Mouse (Mus musculus) olfactory bulb, adult 2 months (tissue): Measurements from ENCODE around the gene Spag8. TPM values are rescaled to one million over a fixed set of nuclear protein-coding genes. Genes with fewer than 3 reads are reported as not detected.

ENCODE experiments used
- H3K27ac ChIP-seq: fragments of 200-500 bp; 2 replicates; pipeline ENCODE4 v1.5.1; 2012; ENCODE audit warnings: low read depth, low read length; ENCODE audit not compliant: insufficient read depth
- H3K4me1 ChIP-seq: fragments of 200-500 bp; 2 replicates; pipeline ENCODE4 v1.6.1; 2012; ENCODE audit warnings: low read length; ENCODE audit not compliant: control insufficient read depth, insufficient read depth
- H3K4me3 ChIP-seq: fragments of 200-500 bp; 2 replicates; pipeline ENCODE4 v1.5.1; 2012; ENCODE audit warnings: mild to moderate bottlenecking, low read depth, low read length, moderate library complexity; ENCODE audit not compliant: insufficient read depth
- CTCF ChIP-seq: fragments of 200-500 bp; IDR thresholded peaks from 2 replicates; pipeline ENCODE4 v1.5.1; 2012; ENCODE audit warnings: low read depth, mild to moderate bottlenecking, low read length, moderate library complexity; ENCODE audit not compliant: insufficient read depth
- POLR2A ChIP-seq: fragments of 200-500 bp; IDR thresholded peaks from 2 replicates; pipeline ENCODE4 v1.6.1; 2012; ENCODE audit warnings: mild to moderate bottlenecking, low read depth, low read length, moderate library complexity; ENCODE audit not compliant: insufficient read depth
- WGBS: fragments of 180-500 bp; shearing (Covaris S2); methylation state at CpG from one replicate; pipeline ENCODE4 v1.1.7; 2018; 5-methylcytosine and 5-hydroxymethylcytosine counted together
- polyA plus RNA-seq: library from polyadenylated mRNA; stranded (reverse); fragments of >200 nt; gene quantifications from 2 replicates; pipeline ENCODE4 v1.2.4, GENCODE M21; 2012; ENCODE audit warnings: low replicate concordance; ENCODE audit not compliant: missing spikeins, insufficient read depth, insufficient read length

Gene Spag8
- polyA plus RNA-seq, 1 experiment: not detected

- 51% methylated on average over 4 of the region's 4 CpGs for WGBS
- H3K4me3 ChIP-seq: no peak overlapping the region
- TF ChIP-seq CTCF (no peak), POLR2A (no peak)
- H3K4me1 ChIP-seq: peaks cover 9% of the 10 kb centered on the region; the same call in 1 of the 2 replicates
- H3K27ac ChIP-seq: no peak overlapping the region
These were observed 3.8 kb upstream of the Spag8 start for GRCm38 (mm10) chr4:43657146-43657545.

DNA sequence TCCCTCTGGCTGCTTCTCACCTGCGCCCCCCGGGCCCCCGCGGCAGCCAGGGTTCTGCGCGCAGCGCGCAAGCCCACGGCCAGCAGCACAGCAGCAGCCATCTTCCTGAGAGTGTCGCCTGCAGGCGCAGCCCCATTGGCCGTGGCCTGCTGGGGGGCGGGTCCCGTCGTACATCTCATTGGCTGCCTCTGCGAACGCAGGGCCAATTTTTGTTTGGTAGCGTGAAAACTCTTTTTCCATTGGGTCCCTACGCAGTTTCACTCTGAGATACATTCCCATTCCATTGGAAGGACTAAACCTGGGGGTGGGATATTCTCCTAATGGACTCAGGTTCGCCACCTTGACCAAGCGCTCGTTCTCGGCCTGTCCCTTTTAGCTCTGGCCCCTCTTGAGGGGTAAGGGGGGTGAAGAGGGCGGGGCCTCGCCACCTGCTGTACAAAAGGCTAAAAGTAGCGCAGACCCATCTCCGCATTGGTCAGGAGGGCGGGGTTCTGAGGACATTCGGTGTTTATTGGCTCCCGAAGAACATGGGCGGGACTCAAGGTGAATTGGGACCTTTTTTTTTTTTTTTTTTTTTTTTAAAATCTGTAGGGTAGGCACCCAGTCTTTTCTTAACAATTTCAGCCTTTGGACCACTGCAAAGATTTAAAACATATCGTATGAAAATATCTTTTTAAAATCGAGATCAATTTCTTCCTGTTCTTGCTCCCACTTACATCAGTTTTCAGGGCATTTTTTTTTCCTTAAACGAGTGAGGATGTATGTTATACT, 3.1 kb upstream of the Spag8 start, which contains the start of gene Hint2:
Gene Hint2, minus strand, starts transcription at position 128 of the 771 bp plus-strand sequence.
- Histone ChIP-seq H3K27ac (peak within 1 kb of the TSS; percentile 89), H3K4me3 (peak within 1 kb of the TSS; percentile 74), H3K4me1 (peaks cover 9% of the 10 kb centered on the region; the same call in 1 of the 2 replicates)
- WGBS: under 1% methylated on average over 34 of the region's 34 CpGs
- TF ChIP-seq CTCF (no peak), POLR2A (peak; percentile 98)

GRCm38 (mm10) chr4:43655656-43656338, 2.4 kb upstream of the Spag8 start:
- H3K4me1 ChIP-seq: peaks cover 9% of the 10 kb centered on the region; the same call in 1 of the 2 replicates
- 3% methylated on average over 34 of the region's 34 CpGs for WGBS
- peak overlapping the region; percentile 76 for H3K27ac ChIP-seq
- TF ChIP-seq CTCF (no peak), POLR2A (no peak)
- peak overlapping the region; percentile 74 for H3K4me3 ChIP-seq

DNA sequence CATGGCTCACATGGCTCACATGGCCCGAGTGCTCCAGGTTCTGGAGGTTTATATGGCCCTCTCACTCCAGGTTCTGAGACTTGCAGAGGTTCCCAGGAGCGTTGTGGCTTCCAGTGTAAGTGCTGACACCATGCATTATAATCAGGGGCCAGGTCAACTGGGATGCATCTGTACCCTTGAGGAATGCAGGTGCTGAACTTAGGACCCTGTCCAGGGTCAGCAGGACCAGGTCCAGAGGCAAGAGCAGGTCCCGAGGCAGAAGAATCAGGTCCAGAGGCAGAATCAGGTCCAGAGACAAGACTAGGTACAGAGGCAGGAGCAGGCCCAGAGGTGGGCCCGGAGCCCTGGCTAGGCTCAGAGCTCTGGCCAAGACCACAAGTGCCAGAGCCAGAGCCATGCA, 668 bp downstream of the Spag8 start:
- Histone ChIP-seq H3K4me1 (peaks cover 9% of the 10 kb centered on the region; the same call in 1 of the 2 replicates), H3K27ac (no peak overlapping the region), H3K4me3 (no peak overlapping the region)
- 83% methylated on average over 4 of the region's 4 CpGs for WGBS
- no peak for TF ChIP-seq POLR2A
- no peak for TF ChIP-seq CTCF

GRCm38 (mm10) chr4:43649783-43650182, 3.6 kb downstream of the Spag8 start:
- Histone ChIP-seq H3K4me1 (peaks cover 9% of the 10 kb centered on the region; the same call in 1 of the 2 replicates), H3K4me3 (no peak overlapping the region), H3K27ac (no peak overlapping the region)
- WGBS: 96% methylated on average over 3 of the region's 3 CpGs
- TF ChIP-seq POLR2A: no peak
- no peak for TF ChIP-seq CTCF

GRCm38 (mm10) chr4:43640491-43640890, 12.9 kb downstream of the Spag8 start:
- TF ChIP-seq CTCF: no peak
- H3K4me1 ChIP-seq: 0 out of 2 replicates have a peak, but pooled peaks cover 3% of the 10 kb centered on the region
- H3K4me3 ChIP-seq: no peak overlapping the region
- no peak overlapping the region for H3K27ac ChIP-seq
- WGBS: 88% methylated on average over 6 of the region's 6 CpGs

GRCm38 (mm10) chr4:43640076-43640475, 13.3 kb downstream of the Spag8 start:
- WGBS: 79% methylated on average over 9 of the region's 9 CpGs
- Histone ChIP-seq H3K4me1 (0 out of 2 replicates have a peak, but pooled peaks cover 3% of the 10 kb centered on the region), H3K27ac (no peak overlapping the region), H3K4me3 (no peak overlapping the region)
- TF ChIP-seq CTCF (no peak), POLR2A (no peak)

- H3K4me3 ChIP-seq: no peak overlapping the region
- H3K4me1 ChIP-seq: peaks cover 23% of the 10 kb centered on the region
- H3K27ac ChIP-seq: no peak overlapping the region
- TF ChIP-seq CTCF: no peak
- TF ChIP-seq POLR2A: no peak
- WGBS: 74% methylated on average over 6 of the region's 6 CpGs
These were observed 16.6 kb downstream of the Spag8 start for GRCm38 (mm10) chr4:43636751-43637150.

DNA sequence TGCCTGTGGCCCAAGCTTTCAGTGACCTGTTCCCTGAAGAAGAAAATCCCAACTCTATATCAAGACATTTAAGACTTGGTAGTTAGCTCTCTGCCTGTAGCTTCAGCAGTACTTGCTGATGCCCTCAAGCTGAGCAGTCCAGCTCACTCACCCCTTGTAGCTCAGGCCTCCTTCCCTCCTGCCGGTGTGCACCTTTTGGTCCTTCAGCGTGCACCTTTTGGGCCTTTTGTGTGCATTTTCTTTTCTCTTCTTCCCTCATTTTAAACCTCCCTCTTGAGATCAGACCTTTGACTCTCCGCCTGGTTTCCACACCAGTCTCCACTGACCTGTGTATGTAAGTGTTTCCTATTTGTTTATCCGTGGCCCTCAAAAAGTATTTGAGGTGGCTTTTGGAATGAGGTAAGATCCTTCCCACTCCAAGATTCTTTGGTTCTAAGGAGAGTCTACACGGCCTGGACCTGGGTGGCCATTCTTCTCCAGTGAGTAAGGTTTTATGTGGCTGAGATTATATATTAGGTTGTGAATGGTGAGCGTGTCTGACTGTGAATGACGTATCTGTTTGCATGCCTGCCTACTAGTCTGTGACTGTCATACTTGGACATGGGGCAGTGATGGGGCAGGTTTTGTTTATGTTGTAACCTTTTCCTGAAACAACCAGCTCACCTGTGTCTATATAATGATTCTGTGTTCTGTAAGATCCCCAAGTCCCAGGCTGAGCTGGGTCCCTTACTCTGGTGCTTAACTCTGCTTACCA, 18.6 kb downstream of the Spag8 start:
- WGBS: 92% methylated on average over 7 of the region's 7 CpGs
- no peak overlapping the region for H3K27ac ChIP-seq
- TF ChIP-seq CTCF: no peak
- TF ChIP-seq POLR2A: no peak
- peaks cover 25% of the 10 kb centered on the region for H3K4me1 ChIP-seq
- H3K4me3 ChIP-seq: no peak overlapping the region
